Mouse (Mus musculus): Measurements from ENCODE around the gene Gpr146. TPM values are rescaled to one million over a fixed set of nuclear protein-coding genes. Genes with fewer than 3 reads are reported as not detected.
A peak's percentile ranks its signal among the peaks of the same experiment; 100 is the strongest.

The Gpr146 gene
- total RNA-seq, 2 experiments from 2014 or later = 8.8 to 10.2 TPM

DNA sequence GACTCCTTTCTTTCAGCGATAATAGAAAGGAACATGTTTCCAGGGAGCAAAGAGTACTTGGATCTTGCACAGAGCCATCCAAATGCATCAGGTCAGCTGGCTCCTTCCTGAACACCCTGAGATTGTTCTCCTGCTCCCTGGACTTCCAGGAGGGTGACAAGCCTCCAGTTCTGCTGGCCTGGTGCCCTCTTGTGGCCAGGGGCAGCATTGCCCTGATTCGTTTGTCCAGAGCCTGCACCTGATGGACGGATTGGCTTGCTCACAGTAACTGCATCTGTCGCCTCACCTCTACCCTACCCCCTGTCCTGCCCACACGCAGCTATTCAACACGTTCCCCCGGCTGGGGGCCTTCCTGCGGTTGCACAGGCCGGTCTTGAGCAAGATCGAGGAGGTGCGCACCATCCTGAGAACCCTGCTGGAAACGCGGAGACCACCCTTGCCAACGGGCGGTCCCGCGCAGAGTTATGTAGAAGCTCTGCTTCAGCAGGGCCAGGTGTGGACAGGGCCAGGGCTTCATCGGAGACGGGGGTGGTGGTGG is 22.2 kb upstream of the Gpr146 start:
- peak; percentile 59 to 76 for DNase-seq (ENCODE audit: low spot score in 2 of 2)

DNA sequence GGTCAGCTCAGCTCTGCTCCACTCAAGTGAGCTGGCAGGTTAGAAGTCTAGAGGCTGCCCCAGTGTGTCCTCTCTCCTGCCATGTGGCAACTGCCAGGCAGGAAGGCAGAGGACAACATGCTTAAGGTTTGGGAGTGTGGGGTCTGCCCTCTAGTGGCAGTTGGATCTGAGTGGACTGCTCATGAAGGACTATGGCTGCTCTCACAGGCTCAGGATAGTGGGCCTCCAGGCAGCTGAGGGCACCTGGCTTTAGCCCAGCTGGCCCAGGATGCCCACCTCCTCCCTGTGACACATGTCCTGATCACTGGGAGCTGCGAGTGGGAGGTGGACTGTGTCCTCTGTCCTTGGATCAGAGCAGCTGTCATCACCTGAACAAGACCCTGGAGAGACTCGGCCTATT is 18.8 kb upstream of the Gpr146 start:
- no peak for DNase-seq (ENCODE audit: low spot score in 2 of 2)

DNA sequence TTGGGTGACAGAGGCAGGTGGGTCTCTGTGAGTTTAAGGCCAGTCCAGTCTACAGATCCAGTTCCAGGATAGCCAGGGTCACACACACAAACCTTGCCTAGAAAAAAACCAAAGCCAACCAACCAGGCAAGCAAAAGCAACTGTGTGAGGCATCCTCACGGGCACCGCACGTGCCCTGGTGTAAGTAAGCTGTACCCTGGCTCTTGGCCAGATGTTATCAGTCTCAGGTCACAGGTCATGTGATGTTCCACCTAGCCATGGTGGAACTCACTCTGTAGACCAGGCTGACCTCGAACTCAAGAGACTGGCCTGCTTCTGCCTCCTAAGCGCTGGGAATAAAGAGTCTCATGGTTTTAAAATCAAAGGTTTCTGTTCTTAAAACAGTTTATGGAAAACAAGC is 18.3 kb upstream of the Gpr146 start:
- DNase-seq (ENCODE audit: low spot score in 2 of 2) = no peak

DNA sequence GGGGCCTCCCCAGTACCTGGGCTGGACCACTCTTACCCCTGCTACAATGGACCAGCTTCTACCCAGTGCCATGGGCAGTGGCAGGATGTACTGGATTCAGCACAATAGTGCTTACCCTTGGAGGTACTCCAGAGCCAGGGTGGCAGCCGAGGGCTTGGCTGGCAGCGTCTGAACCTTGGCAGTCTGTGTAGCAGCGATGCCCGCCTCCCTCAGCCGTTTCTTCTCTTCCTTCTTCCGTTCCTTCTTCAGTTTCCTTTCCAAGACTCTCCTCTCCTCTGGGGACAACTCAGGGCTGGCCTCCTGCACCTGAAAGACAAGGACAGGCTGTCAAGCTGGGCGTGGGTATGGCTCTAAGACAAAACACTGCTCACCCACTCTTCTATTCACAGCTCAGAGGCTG is 13.6 kb upstream of the Gpr146 start:
- DNase-seq (ENCODE audit: low spot score in 2 of 2) = no peak

DNA sequence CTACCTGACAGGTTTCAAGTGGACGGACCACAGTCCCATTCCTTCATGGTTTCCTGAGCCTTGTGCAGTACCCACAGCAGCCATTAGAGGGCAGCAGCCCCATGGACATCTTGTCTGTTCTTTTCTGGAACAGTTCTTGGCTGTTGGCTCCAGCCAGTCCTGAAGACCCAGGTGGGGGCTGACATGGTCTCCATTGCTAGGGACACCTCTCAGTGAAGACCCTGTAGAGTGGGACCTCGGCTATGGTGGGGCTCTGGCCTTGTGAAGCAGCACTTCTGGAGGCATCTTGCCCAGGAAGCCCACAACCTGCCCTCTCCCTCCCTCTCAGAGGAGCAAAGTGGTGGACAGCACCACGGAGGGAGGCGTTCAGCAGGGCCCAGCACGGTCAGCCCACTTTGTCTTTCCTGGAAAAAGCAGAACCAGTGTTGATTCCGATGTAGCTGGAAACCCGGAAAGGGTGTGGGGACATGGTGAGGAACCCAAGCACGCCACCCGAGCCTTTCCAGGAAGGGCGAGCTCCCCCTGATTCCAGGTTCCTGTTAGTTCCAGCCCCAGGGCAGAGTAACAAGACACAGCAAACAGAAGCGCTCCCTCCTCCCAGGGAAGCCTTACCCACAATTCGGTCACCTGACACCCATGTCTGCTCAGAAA is 13.1 kb upstream of the Gpr146 start:
- peak; percentile 74 to 86 for DNase-seq (ENCODE audit: low spot score in 2 of 2)

DNA sequence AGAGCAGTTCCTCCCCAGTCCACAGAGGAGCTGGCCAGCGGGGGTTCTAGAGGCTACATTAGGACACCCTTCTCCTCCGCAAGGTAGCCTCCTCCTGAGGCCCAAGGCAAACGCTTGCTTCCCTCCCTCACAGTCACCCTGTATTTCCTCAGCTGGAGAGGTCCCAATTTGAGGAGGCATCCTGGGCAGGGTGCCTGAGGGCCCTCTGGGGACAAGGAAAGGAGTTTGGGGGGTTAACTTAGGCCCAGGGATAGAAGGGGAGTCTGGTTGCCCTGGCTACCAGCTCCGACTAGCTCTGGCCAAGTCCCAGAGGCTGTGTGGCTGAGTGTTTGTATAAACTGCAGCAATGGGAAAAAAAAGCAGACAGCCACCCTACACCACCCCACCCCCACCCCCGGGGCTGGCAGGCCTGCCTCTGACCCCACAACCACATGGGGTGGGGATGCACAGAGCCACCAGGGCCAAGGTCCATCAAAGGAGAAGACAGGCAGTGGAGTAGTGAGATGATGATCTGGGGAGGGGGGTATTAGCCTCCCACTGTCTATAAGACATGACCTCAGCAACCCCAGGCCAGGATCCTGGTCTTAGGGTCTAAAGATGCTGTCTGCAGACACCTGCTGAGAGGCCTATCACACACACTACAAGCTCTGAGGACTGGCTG is 12.5 kb upstream of the Gpr146 start:
- DNase-seq (ENCODE audit: low spot score in 2 of 2) = no peak

DNA sequence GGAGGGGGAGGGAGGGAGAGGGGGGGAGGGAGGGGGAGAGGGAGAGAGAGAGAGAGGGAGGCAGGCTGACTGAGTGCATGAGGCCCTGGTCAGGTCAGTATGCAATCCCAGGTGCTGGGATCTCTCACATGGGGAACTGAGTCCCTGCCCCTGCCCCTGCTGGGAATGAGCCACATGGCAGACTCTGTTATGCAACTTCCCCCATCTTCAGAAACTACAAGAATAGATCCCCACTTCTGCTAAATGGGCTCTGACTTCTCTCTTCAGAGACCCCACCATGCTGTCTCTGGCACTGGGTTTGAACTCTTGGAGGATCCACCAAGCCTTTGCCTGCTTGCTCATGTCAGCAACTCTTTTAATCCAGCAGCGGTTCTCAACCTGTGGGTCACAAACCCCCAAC is 11.7 kb upstream of the Gpr146 start:
- no peak for DNase-seq (ENCODE audit: low spot score in 2 of 2)

DNA sequence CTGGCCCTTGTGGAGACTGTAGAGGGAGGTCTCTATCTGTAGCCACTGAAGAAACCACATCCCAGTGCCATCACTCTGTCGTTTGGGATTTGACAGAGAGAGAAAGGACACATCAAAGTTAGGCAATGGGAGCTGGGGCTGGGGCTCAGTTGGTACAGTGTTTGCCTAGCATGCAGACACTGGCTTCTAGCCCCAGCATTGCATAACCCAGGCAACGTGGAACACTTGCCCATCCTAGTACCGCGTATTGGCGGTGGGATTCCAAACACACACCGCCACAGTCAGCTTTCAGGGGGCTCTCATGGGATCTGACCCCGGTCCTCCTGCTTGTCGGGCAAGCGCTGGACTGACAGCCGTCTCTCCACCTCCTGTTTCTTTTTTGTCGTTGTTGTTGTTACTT is 11.0 kb upstream of the Gpr146 start:
- DNase-seq (ENCODE audit: low spot score in 2 of 2) = no peak

DNA sequence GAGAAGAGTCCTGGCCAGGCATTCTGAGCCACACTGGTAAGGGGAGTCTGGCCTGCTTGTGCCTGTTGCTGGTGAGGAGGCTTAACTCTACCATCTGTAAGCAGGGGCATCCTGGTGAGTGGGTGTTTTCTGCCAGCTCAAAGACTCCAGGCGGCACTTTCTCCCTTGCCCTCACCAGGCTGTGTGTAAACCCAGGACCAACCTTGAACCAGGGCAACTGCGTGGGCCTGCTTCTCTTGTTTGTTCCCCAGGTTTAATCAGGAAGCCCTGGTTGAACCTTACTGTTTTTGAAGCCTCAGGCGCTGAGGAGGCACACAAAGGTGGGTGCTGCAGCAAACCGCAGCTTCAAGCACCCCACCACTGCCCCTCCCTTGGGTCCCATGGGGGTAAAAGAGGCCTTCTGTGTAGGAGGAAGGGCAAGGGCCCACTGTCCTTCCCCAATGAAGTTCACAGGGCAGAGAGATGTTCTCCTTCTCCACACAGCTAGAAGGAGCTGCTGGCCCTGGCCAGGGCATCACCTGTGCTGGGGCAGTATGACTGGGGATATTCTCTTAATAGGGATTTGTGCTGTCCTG is 9.5 kb upstream of the Gpr146 start:
- DNase-seq (ENCODE audit: low spot score in 2 of 2) = no peak

DNA sequence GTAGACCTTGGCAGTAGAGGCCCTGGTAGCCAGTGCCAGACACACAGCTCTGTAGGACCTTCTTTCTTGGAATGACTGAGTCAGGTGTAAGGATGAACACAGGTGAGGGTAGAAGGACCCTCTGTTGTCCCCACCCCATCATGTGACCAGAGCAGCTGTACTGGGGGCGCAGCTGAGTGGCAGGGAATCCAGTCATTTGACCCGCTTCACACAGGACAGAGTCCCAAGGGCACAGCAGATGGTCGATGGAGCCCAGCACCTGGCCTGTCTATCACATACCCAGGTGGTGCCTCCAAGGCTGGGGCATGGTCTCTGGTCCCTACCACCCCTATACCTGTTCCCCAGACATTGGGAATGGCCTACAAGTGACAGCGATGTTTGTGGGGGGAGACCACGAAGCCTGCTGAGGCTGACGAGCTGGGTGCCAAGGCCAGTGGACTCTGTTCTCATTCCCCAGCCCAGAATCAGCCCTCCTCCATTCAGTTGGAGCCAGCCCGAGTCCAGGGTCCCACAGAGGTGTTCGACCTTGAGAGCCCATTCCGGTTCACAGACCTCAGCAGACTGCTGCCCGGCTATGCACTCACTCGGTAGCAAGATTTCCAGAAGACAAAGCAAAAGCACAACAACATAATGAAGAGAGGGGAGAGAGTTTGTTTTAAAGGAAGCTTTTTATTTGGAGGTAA is 8.7 kb upstream of the Gpr146 start:
- DNase-seq (ENCODE audit: low spot score in 2 of 2) = no peak

DNA sequence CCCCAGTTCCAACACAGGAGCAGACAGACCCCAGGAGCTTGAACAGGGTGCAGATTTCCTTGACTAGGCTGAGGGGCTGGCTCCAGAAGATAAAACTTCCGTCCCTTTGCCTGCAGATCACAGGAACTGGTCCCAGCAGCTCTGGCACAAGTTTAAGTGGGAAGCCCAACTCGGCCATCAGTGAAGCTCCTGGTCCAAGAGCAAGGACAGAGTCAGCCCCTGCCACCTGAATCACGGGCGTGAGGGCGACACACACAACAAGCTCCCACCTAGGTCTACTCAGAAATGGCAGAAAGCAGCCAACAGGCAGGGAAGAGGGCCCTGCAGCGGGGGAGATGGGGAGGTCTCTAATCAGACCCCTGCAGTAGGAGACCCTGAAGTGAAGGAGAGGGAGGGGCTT is 7.2 kb upstream of the Gpr146 start:
- DNase-seq (ENCODE audit: low spot score in 2 of 2) = no peak

DNA sequence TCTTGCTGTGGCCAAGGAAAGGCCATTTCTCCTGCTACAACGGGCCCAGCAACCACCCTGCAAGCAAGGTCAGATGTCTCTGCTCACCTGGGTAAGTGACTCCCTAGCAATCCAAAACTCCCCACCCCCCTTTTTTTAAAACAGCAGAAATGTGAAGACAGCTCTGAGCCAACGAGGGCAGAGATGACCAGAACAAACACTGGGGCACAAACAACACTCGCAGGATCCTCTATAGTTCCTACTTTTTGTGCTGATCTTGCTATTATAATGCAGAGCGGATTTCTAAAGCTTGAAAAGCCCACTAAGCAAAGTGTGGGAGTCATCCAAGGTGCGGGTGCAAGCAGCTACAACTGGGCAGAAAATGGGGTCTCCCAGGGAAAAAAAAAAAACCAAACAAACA is 6.4 kb upstream of the Gpr146 start:
- DNase-seq (ENCODE audit: low spot score in 2 of 2) = no peak

DNA sequence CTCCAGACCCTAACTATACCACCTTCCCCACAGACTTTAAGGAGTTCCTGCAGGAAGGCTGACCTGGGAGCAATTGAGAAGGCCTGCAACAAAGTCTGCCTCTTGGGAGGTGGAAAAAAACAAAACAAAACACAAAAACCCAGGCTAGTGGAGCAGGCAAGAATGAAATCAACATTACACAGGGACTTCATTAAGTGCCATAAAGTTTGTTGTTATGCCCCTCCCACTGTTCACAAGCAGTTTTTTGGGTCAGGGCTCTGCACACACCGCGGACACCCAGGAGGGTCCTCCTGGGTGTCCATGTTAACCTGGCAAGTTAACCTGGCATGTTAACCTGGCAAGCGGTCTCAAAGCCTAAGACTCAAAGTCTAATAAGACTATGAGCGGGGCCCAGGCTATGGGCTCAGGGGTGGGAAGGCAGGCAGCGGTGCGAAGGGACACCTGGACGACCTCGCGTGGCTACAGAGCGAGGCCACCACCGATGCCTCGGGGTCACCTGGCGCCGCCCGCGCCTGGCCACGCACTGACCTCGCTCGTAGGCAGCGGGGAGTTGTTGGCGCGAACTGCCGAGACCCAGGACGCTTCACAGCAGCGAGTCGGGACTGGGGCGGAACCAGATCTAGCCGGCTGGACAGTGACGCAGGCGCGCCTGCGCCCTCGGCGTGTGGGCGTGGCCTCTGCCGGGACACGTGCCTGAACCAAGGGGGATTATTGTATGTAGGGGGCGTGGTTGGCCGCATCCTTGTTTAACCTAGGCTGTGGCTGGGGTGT is 5.7 kb upstream of the Gpr146 start:
- DNase-seq (ENCODE audit: low spot score in 2 of 2) = peak; percentile 84 to 91

DNA sequence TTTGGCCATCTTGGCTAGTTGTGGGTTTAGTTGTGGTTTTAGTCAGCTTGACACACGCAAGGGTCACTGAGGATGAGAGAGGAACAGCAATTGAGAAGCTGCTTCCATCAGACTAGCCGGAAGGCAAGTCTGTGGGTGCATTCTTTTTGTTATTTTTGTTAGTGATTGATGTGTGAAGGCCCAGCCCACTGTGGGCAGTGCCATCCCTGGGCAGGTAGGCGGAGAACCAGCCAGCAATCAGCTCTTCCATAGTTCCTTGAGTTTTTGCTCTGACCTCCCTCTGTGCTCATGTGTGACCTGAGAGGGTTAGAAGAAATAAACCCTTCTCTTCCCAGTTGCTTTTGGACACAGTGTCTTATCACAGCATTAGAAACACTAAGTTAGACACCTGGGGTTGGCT is 4.4 kb upstream of the Gpr146 start:
- no peak for DNase-seq (ENCODE audit: low spot score in 2 of 2)

DNA sequence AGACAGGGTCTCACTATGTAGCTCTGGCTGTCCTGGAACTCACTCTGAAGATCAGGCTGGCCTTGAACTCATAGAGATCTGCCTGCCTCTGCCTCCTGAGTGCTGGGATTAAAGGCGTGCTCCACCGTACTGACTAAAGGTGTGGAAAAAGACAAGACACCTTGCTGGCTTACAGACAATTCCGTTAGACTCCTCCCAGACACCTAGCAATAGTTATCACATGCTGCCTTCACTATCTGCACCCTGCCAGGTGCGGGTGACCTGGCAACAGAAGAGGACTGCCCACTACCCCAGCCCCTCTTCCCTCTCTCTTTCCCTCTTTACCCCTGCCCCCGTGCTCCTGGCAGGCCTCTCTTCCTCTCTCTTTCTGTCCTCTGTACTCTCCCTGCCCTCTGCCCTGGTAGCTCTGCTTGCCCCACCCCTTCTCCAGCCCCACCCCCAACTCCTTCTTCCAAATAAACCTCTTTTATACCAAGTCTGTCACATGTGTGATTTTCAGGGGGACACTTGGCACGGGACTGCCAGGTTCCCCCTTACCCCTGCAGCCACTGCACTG is 3.5 kb upstream of the Gpr146 start:
- DNase-seq (ENCODE audit: low spot score in 2 of 2) = no peak

DNA sequence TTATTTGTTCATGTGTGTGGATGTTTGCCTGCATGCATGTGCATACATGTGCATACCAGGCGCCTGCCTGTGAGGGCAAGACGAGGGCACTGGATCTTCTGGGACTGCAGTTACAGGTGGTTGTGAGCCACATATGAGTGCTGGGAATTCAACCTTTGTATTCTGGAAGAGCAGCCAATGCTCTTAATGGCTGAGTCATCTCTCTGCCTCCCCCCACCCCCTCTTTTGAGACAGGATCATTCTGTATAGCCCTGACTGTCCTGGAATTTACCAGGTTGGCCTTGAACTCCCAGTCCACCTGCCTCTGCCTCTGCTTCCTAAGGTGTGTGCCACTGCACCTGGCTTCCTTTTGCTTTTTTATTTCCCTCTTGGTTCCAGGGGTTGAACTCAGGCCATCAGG is 2.7 kb upstream of the Gpr146 start:
- no peak for DNase-seq (ENCODE audit: low spot score in 2 of 2)

DNA sequence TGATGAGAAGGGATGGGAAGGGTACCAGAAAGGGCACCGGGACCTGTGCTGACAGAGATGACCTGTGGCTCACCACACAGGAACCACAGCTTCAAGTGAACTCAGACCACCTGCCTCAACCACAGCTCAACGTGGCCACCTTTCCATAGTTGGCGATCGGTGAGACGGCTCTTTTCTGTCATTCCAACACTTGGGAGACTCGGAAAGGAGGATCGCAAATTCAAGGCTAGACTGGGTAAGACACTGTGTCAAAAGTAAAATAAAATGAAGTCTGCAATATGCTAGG is 717 bp downstream of the Gpr146 start:
- DNase-seq (ENCODE audit: low spot score in 2 of 2) = no peak

DNA sequence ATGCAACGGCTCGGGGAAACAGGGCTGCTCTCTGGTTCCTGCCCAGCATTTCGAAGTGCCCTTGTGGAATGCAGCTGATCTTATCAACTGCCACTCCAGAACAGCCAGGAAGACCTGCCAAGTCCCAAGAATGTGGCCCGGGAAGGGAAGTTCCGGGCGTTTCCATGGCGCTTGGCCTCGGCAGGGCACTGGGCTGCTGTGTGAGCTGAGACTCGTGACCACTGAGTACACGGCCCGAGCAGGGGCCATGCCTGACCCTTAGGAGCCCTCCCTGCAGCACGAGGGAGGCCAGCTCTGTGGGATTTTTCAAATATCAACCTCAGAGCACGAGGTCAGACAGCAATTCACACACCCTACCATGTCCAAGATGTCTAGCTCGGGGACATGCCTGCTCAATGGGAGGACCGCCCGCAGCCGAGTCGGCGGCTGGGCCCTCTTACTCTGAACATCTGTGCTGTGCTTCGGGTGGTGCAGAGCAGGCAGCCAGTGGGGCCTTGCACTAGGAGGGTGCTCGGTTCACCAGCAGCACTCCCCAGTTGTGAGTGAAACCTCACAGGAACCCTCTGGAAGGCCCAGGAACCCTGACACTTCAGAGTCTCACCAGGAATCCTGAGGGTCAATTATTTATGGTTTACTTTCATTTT is 1.6 kb downstream of the Gpr146 start:
- DNase-seq (ENCODE audit: low spot score in 2 of 2) = peak; percentile 46 to 65

DNA sequence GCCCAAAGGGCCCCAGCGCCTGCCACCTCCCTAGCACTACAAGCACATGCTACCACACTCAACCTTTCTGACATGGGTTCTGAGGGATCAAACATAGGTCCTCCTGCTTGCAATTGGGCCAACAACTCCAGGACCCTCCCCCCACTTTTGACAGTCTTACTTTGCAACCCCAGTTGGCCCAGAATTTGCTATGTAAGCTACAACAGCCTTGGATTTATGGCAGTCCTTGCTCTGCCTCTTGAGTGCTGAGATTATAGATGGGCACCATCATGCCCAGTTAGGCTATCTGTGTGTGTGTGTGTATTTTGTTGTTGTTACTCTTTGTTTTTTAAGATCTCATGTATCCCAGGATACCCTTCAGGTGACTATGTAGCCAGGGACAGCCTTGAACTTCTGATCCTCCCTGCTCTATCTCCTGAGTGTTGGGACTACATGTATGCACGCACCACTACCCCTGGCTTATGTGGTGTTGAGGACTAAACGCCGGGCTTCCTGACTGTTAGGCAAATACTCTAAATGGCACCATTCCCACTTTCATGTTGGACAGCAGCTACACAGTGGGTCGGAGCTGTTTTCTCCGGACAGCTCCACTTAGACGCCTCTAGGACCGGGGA is 2.4 kb downstream of the Gpr146 start:
- no peak for DNase-seq (ENCODE audit: low spot score in 2 of 2)
